Mouse (Mus musculus) megakaryocyte-erythroid progenitor cell, adult 5-6 weeks (primary cell): ENCODE results near the gene Olfr1337. TPM values are rescaled to one million over a fixed set of nuclear protein-coding genes. Genes with fewer than 3 reads are reported as not detected.
"Not testable (repeated sequence)": the region's sequence is repeated elsewhere in the genome, so short reads cannot be mapped to it uniquely, and the experiment has no call there.

ENCODE experiments used
- ATAC-seq: replicated peaks from 2 replicates; pipeline ENCODE4 v1.8.0; 2016; ENCODE audit warnings: mild to moderate bottlenecking, inconsistent platforms; ENCODE audit not compliant: severe bottlenecking, poor library complexity, low FRiP score, low TSS enrichment
- total RNA-seq, 2 experiments: library from RNA; stranded (forward) in 1 of 2; stranded (reverse) in 1 of 2; fragments of 200-1000, 215-1000 nt in 1 of 2; fragments of >200 nt in 1 of 2; fragmentation: Nextera tagmentation in 1 of 2; gene quantifications; 2 replicates each; pipeline ENCODE4 v1.2.3; 2014 to 2017

The Olfr1337 gene
- total RNA-seq (2014; fragmentation: Nextera tagmentation), result not detected in 2 replicates
- not detected in 2 replicates for total RNA-seq (2017)

DNA sequence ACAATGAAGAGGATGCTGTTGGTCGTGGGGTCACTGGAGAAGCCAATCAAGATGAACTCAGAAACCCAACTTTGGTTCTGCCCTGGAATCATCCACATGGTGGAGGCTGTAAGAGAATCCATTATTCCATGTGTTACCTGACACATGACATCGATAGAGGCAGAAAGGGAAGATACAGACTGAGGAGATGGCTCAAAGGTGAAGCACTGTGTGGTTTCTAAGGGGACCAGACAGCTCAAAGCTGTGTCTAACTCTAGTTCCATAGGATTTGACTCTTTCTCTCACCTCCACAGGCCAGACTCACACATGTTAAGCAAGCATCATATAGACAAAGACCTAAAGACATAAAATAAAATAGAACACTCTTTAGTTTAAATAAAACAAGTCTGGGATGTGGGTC, at the start of gene Olfr1337:
TSS of gene Olfr1337 (minus strand) at position 101 of the 400 bp plus-strand sequence.
- no peak for ATAC-seq

DNA sequence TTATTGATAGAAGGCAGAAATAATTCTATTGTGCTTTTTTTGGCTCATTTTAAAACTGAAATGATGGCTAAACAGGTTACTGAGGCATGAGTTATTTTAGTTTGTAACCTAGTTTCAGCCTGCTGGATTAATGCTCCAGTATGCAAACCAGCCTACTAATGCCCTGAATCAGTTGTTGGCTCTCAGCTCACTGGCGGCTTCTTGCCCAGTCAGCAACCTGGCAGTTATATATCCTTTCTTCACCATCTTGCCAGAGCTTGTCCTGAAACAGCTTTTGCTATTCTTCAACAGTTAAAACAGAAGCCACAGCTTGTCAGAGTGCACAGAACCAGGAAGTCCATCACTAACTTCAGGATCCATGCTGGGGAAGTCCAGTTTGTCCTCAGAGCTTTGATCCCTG, 36.5 kb upstream of the Olfr1337 start:
- ATAC-seq, result no peak

DNA sequence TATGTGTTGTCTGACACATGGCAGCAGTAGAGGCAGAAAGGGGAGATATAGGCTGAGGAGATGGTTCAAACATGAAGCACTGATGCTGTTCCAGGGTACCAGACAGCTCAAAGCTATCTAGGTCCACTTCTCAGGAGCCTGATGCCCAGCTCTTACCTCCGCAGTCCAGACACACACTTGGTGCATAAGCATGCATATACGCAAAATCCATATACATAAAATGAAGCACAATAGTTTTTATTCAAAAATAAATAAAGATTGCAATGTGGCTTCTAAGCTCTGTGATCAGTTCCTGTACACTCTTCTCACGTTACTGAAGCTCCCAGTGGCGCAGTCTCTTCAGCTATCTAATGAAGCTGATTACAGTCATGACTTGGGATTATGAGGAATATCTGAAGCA, 27.5 kb upstream of the Olfr1337 start, which contains the start of gene Olfr1335:
TSS of gene Olfr1335 (minus strand) at position 101 of the 400 bp plus-strand sequence.
- no peak for ATAC-seq

DNA sequence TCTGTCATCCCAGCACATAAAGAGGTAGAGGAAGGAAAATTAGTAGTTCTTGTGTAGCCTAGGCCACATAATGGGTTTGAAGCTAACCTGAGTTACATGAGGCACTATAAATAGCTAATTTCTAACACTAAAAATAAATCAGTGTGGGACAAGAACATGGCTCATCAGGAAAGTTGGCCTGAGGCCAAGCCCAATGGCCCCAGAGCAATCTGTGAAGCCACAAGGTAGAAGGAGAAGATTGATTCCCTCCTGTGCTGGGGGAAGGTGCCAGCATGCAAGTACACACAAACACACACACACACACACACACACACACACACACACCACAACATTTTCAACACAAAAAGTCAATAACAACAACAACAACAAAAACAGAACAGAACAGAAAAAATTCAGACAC, 10.4 kb upstream of the Olfr1337 start:
- not testable (repeated sequence) for ATAC-seq

DNA sequence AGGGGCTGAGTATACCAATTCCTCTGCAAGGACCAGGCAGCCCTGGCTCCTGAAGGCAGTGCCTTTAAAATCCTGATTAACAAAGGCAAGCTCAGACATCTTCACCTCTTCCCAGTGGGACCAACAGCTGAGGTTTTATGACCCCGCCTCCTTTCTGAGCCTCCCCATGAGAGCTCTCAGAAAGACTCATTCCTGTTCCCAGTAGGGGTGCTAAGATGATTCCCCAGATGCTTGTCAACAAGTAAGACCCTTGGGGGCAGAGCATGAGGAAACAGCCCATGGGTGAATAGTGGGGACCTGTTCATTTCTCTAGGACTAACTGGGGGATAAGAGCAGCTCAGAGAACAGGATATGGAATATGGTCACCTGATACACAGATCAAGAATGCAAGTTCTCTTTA, 23.7 kb downstream of the Olfr1337 start, which contains the start of gene Olfr1338:
TSS of gene Olfr1338 (minus strand) at position 101 of the 400 bp plus-strand sequence.
- ATAC-seq, result no peak

DNA sequence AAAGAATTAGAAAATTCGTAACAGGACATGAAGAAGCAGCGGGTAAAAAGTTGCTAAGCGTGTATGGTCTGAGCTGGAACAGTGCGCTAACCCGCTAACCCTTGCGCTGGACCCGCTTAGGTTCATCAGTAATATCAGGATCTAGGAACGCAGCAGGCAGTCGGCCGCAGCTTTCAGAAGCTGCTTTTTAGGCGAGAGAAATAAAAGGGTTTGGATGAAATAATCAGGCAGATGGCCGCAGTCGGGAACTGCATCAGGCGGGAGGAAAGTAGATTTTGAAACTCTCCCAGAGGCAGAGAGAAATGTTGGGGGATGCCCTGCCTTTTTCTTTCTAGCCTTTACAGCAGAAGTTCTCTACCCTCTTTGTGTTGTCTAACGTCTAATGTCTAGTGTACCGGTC, 40.5 kb downstream of the Olfr1337 start:
- ATAC-seq, result no peak

DNA sequence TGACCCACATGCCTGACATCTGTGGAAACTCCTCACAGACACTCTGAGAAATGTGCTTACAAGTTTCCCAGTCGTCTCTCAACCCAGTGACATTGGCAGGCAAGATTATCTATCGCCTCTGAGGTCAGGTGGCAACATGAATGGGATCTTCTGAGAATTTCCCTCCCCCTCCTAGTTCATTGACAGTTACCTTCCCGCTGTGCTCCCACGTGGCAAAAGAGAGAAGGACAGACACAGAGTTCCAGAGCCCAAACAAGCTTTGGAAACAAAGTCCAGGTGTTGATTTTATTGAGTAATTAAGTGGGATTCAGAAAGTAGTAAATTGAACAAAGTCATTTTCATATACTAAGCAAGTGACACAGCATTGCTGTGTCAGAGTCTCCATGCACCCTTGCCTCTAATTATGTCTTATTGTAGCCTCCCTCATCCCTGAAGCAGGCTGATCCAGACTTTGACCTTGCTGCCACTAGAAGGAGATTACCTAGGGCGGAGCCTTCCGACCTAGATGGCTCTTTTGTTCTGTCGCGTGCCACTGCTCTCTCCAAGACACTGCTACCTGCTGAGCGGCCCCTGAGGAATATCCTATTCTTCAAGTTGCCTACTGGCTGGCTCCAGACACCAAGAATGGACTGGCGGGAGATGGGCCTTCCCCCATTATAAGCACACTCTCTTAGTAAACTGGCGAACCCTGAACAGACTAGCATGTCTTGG, 41.2 kb downstream of the Olfr1337 start:
- ATAC-seq, result no peak

DNA sequence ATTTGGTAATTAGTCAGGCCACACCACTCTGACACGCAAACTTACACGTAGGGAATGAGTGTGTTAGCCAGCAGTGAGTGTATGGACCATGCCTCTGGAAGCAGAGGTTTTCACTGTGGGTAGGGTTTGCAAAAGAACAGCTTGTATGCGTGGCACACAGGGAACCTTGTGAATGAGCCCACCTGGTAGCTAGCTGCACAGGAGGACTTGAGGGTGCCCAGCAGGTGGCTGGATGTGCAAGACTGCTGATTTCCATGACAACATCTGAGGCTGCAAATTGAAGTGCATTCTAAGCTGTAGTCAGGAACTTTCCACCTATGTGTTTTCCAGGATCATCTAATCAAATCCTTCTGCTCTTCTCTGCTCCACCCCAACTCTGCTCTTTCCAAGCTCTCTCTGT, 42.8 kb downstream of the Olfr1337 start:
- ATAC-seq, result no peak

DNA sequence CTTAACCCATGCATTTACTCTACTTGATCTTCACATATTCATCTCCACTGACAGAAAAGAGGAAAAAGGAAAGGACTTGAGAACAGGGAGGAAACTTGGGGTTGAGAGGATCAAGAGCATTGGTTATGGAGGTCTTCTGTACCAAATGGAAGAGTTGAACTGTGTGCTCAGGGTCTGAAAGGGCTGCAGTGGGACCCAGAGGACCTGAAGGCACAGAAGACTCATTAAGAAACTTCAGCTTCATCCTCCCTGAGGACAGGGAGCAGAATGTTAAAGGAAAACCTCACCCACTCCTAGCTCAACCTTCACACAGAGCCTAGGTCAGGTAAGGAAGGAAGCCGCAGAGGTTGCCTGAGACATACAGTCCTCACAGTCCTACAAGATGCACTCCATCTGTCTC, 50.5 kb downstream of the Olfr1337 start, which contains the start of gene Olfr1339:
TSS of gene Olfr1339 (plus strand) at position 301 of the 400 bp plus-strand sequence.
- ATAC-seq, result no peak

Other genes with a start within 250 kb of the Olfr1337 start
- not detected in 2 replicates for gene Tmem125, start 238.5 kb downstream of the Olfr1337 start, total RNA-seq (2014; fragmentation: Nextera tagmentation)
- not detected in 2 replicates for gene Tmem125, start 238.5 kb downstream of the Olfr1337 start, total RNA-seq (2017)
- gene Cfap57, start 161.8 kb downstream of the Olfr1337 start, total RNA-seq (2014; fragmentation: Nextera tagmentation), result not detected in 2 replicates
- gene Cfap57, start 161.8 kb downstream of the Olfr1337 start, total RNA-seq (2017), result not detected in 2 replicates
- 99.6 and 135 TPM in 2 replicates for gene Ebna1bp2, start 161.8 kb downstream of the Olfr1337 start, total RNA-seq (2014; fragmentation: Nextera tagmentation)
- 166 and 198 TPM in 2 replicates for gene Ebna1bp2, start 161.8 kb downstream of the Olfr1337 start, total RNA-seq (2017)
- not detected in 2 replicates for gene Olfr62, start 123.6 kb downstream of the Olfr1337 start, total RNA-seq (2014; fragmentation: Nextera tagmentation)
- not detected in 2 replicates for gene Olfr62, start 123.6 kb downstream of the Olfr1337 start, total RNA-seq (2017)
- not detected in 2 replicates for gene Olfr1342, start 89.8 kb downstream of the Olfr1337 start, total RNA-seq (2014; fragmentation: Nextera tagmentation)
- not detected in 2 replicates for gene Olfr1342, start 89.8 kb downstream of the Olfr1337 start, total RNA-seq (2017)
- gene Olfr1341, start 79.1 kb downstream of the Olfr1337 start, total RNA-seq (2014; fragmentation: Nextera tagmentation), result not detected in 2 replicates
- gene Olfr1341, start 79.1 kb downstream of the Olfr1337 start, total RNA-seq (2017), result not detected in 2 replicates
- not detected in 2 replicates for gene Olfr1340, start 62.4 kb downstream of the Olfr1337 start, total RNA-seq (2014; fragmentation: Nextera tagmentation)
- not detected in 2 replicates for gene Olfr1340, start 62.4 kb downstream of the Olfr1337 start, total RNA-seq (2017)
- not detected in 2 replicates for gene Olfr1339, start 50.4 kb downstream of the Olfr1337 start, total RNA-seq (2014; fragmentation: Nextera tagmentation)
- gene Olfr1339, start 50.4 kb downstream of the Olfr1337 start, total RNA-seq (2017), result not detected in 2 replicates
- gene Olfr1338, start 23.8 kb downstream of the Olfr1337 start, total RNA-seq (2014; fragmentation: Nextera tagmentation), result not detected in 2 replicates
- not detected in 2 replicates for gene Olfr1338, start 23.8 kb downstream of the Olfr1337 start, total RNA-seq (2017)
- not detected in 2 replicates for gene Olfr1335, start 27.4 kb upstream of the Olfr1337 start, total RNA-seq (2014; fragmentation: Nextera tagmentation)
- gene Olfr1335, start 27.4 kb upstream of the Olfr1337 start, total RNA-seq (2017), result not detected in 2 replicates
- gene Olfr1333, start 53.7 kb upstream of the Olfr1337 start, total RNA-seq (2014; fragmentation: Nextera tagmentation), result not detected in 2 replicates
- gene Olfr1333, start 53.7 kb upstream of the Olfr1337 start, total RNA-seq (2017), result not detected in 2 replicates
- not detected in 2 replicates for gene Olfr1331, start 82.1 kb upstream of the Olfr1337 start, total RNA-seq (2014; fragmentation: Nextera tagmentation)
- not detected in 2 replicates for gene Olfr1331, start 82.1 kb upstream of the Olfr1337 start, total RNA-seq (2017)
- gene Olfr1330, start 106.0 kb upstream of the Olfr1337 start, total RNA-seq (2014; fragmentation: Nextera tagmentation), result not detected in 2 replicates
- not detected in 2 replicates for gene Olfr1330, start 106.0 kb upstream of the Olfr1337 start, total RNA-seq (2017)
- gene Olfr1329, start 134.9 kb upstream of the Olfr1337 start, total RNA-seq (2014; fragmentation: Nextera tagmentation), result not detected in 2 replicates
- gene Olfr1329, start 134.9 kb upstream of the Olfr1337 start, total RNA-seq (2017), result not detected in 2 replicates
- not detected in 2 replicates for gene Olfr1328, start 156.0 kb upstream of the Olfr1337 start, total RNA-seq (2014; fragmentation: Nextera tagmentation)
- gene Olfr1328, start 156.0 kb upstream of the Olfr1337 start, total RNA-seq (2017), result not detected in 2 replicates
- gene Lao1, start 179.0 kb upstream of the Olfr1337 start, total RNA-seq (2014; fragmentation: Nextera tagmentation), result not detected in 2 replicates
- gene Lao1, start 179.0 kb upstream of the Olfr1337 start, total RNA-seq (2017), result not detected in 2 replicates